Mouse (Mus musculus) right cerebral cortex, adult 18-20 months (tissue): ENCODE measurements around the gene Ablim2.

Experiments
- DNase-seq: peaks from one replicate; pipeline ENCODE4 v3.0.0; 2022; ENCODE audit warnings: mixed read lengths

Gene Ablim2

GRCm38 (mm10) chr5:35890985-35891730, 133.5 kb downstream of the Ablim2 start:
- no peak for DNase-seq

GRCm38 (mm10) chr5:35892363-35892762, 134.7 kb downstream of the Ablim2 start:
- no peak for DNase-seq

GRCm38 (mm10) chr5:35893093-35893804, 135.6 kb downstream of the Ablim2 start, which contains the start of gene Afap1:
Gene Afap1, plus strand, starts transcription at chr5:35893319.
- DNase-seq: peak; percentile 99

DNA sequence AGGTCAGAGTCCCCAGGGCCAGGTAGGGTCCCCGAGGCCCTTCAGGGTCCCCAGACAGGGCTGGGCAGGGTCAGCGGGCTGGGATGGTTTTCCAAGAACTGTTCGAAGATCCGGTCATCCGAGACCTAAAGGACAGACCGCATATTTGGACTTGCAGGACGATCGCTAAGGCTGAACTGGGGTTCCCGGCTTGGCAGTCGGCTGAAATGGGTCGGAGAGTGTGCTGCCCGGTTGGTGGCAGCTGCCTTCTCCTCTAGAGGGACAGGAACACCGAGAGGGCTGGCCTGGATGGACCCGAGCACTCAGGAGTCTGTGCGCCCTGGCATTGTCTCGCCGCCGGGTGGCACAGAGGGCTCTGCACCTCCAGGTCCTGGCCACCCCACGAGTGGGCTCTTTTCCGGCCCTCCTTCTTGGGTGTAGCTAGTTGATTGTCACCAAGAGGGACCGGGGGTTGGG, 136.2 kb downstream of the Ablim2 start:
- DNase-seq: peak; percentile 46

GRCm38 (mm10) chr5:35894295-35895047, 136.8 kb downstream of the Ablim2 start:
- no peak for DNase-seq

GRCm38 (mm10) chr5:35895926-35896325, 138.2 kb downstream of the Ablim2 start:
- no peak for DNase-seq

DNA sequence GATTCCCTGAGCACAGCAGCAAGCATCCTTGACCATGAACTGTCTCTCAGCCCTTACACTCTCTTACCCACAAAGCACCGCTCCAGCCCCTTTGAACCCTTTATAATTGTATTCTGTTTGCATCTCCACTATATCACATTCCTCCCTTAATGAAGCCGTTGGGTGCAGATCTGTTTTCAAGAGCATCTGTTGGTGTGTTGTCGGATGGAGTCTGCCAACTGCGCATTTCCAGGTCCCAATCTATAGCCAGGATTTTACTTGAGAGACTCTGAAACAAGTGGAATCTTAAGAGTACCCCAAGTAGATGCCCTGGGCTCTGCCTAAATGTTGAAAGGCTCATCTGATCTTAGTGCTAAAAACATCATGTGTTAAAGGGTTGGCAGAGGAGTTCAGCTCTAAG, 138.9 kb downstream of the Ablim2 start:
- no peak for DNase-seq

- DNase-seq: no peak
Observed at GRCm38 (mm10) chr5:35897147-35897546, 139.5 kb downstream of the Ablim2 start.

DNA sequence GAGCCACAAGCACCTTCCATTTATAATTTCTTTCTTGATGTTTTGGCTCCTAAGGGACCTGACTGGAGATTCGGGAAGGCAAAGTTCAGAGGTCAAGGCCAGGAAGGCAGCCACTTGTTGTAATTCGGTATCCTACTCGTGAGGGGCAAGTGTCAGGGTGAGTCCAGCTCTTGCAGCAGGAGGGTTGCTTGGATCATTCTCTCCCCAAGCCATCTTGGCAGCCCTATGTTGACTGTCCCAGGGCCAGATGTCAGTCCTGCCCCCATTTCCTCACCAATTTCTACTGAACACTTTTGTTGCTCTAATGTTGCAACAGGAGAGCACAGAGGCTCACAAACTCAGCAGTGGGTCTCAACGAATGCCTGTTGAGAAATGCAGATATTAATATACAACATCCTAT, 140.4 kb downstream of the Ablim2 start:
- no peak for DNase-seq

- DNase-seq: no peak
Observed at GRCm38 (mm10) chr5:35898994-35899393, 141.3 kb downstream of the Ablim2 start.

- DNase-seq: no peak
Observed at GRCm38 (mm10) chr5:35900401-35901225, 142.9 kb downstream of the Ablim2 start.

- DNase-seq: no peak
Observed at GRCm38 (mm10) chr5:35901226-35901809, 143.6 kb downstream of the Ablim2 start.

- no peak for DNase-seq
Observed at GRCm38 (mm10) chr5:35903456-35903855, 145.8 kb downstream of the Ablim2 start.

DNA sequence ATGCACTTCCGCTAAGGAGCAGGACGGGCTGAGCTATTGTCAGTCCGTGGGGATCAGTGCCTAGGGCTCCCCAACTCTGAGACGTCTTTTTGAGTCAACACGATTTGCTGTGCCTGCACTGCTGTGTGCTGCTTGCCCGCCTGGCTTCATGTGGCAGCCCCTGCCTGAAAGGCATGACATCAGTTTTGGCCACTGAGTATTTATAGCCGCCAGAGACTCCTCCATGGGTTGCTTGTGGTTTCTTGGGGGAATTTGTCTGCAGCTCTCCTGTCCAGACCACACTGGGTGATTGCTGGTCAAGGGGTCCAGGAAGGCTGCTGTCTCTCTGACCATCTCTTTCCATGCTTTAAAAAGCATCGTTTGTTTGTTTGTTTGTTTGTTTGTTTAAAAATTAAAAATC, 147.6 kb downstream of the Ablim2 start:
- no peak for DNase-seq

DNA sequence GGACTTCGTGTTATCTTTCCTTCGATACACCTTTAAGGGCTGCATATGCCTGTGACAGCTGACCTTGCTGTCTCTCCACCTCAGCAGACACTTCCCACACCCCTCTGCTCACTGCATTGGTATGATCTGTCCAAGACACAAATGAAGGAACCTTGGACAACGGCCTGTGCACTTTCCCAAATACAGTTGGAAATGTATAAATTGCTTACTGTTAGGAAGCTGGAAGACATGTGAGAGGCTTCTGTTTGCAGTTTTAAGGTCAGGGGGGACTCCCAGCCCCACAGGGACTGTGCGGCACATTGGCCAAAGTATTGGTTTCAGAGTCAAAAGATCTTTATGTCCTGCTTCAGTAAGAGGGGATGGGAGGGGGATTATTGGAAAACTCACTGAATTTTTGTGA, 149.4 kb downstream of the Ablim2 start:
- DNase-seq: no peak

GRCm38 (mm10) chr5:35907633-35908426, 150.2 kb downstream of the Ablim2 start:
- peak; percentile 71 for DNase-seq

- peak; percentile 45 for DNase-seq
Observed at GRCm38 (mm10) chr5:35908626-35909443, 151.2 kb downstream of the Ablim2 start.

DNA sequence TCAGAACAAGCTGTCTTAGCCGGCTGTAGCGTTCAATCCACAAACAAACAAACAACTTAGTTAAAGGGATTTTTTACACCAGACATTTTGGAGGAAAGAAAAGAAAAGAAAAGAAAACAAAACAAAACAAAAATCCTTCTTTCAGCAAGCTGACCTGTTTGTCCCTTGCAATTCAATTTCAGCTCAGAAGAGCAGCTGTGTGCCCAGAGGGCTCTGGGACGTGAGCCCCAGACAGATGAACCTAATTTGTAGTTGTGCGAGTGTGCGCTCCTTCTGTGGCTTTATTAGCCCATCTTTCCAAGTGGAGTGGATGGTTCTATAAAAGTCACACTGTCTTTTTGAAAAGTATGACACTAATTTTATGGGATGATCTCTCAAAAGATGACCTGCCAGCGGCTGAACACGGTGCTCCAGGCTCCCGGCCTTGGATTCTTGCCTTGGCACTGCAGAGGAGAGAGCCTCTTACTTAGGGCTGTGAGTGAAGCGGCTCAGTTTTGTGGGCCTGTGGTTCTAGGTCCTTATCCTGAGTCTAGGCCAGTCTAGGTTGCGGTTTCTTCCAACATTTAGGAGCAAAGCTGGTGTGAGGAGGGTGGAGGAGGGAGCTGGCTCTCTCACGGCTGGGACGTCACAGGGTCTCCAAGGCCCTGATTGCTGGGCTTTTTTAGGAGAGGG, 158.1 kb downstream of the Ablim2 start:
- DNase-seq: no peak

- DNase-seq: no peak
Observed at GRCm38 (mm10) chr5:35916666-35917065, 159.0 kb downstream of the Ablim2 start.

GRCm38 (mm10) chr5:35918387-35918786, 160.7 kb downstream of the Ablim2 start:
- peak; percentile 33 for DNase-seq
